Comparison of ENCODE assay signal across 15 mouse cellular contexts in genomic region chr10:69872892-69873291, GRCm38 (mm10).
A peak's percentile ranks its signal among the peaks of the same experiment; 100 is the strongest.
DNase-seq lines count a peak whose midpoint lies in the region; ATAC-seq lines count a peak whose summit lies in the region.
"Had no signal": no experiment of that assay in that cellular context is flagged by ENCODE, and none has a peak within 500 bp of the region (broad histone marks: within the 10 kb centered on the region; RNA-seq: fewer than 3 reads in every experiment).

No protein-coding gene starts in this region.

- no peak overlapping the region for H3K4me3 ChIP-seq in heart, embryonic 12.5 days
- no peak overlapping the region for H3K4me3 ChIP-seq in heart, embryonic 16.5 days (ENCODE audit: low read length)
- no peak overlapping the region for H3K4me3 ChIP-seq in stomach, embryonic 16.5 days (replicated peaks; ENCODE audit: low read length)
- H3K4me3 ChIP-seq: embryonic facial prominence, embryonic 12.5 days; forebrain, embryonic 15.5 days; midbrain, embryonic 12.5 days had no signal

- DNase-seq in heart, postnatal 10 days, result no peak
- DNase-seq in urinary bladder, adult 18-20 months (ENCODE audit: low spot score in 2 of 2), result peak; percentile 39 to 54
- no peak for DNase-seq in urinary bladder, adult 2 months (ENCODE audit: low spot score)
- no peak for DNase-seq in embryo, embryonic 9.5 days (ENCODE audit: extremely low spot score)
- no peak for DNase-seq in ovary, postnatal 14 days (ENCODE audit: low spot score)
- DNase-seq: cerebellum, postnatal 10 days; retina, postnatal 1 day had no signal

- H3K9me3 ChIP-seq in heart, embryonic 12.5 days (replicated peaks), result no peaks in the 10 kb centered on the region
- no peaks in the 10 kb centered on the region for H3K9me3 ChIP-seq in heart, embryonic 16.5 days (replicated peaks; ENCODE audit: control insufficient read depth, low read length)
- H3K9me3 ChIP-seq in stomach, embryonic 16.5 days (replicated peaks; ENCODE audit: control insufficient read depth, low read length), result no peaks in the 10 kb centered on the region
- H3K9me3 ChIP-seq: embryonic facial prominence, embryonic 12.5 days; forebrain, embryonic 15.5 days; midbrain, embryonic 12.5 days had no signal

- peak overlapping the region; percentile 88 for H3K27ac ChIP-seq in heart, embryonic 12.5 days (ENCODE audit: poor library complexity, severe bottlenecking)
- H3K27ac ChIP-seq in heart, embryonic 16.5 days (ENCODE audit: low read length), result peak overlapping the region; percentile 87
- peak overlapping the region; percentile 85 for H3K27ac ChIP-seq in stomach, embryonic 16.5 days (ENCODE audit: low read length)
- H3K27ac ChIP-seq: embryonic facial prominence, embryonic 12.5 days; forebrain, embryonic 15.5 days; kidney, postnatal 0 days; midbrain, embryonic 12.5 days had no signal

- 0 out of 2 replicates have a peak, but pooled peaks have one; percentile 18 for ATAC-seq in heart, embryonic 12.5 days (ENCODE audit: insufficient number of reproducible peaks, low FRiP score)
- ATAC-seq in heart, embryonic 16.5 days (replicated peaks; ENCODE audit: extremely low read depth, insufficient read depth, low FRiP score), result no peak
- peak; percentile 66; the same call in 1 of the 2 replicates for ATAC-seq in stomach, embryonic 16.5 days (ENCODE audit: insufficient read depth, low FRiP score)
- ATAC-seq: forebrain, embryonic 15.5 days had no signal

- H3K27me3 ChIP-seq in heart, embryonic 12.5 days (replicated peaks), result no peaks in the 10 kb centered on the region
- no peaks in the 10 kb centered on the region for H3K27me3 ChIP-seq in heart, embryonic 16.5 days (ENCODE audit: control insufficient read depth, insufficient read depth, low read length)
- no peaks in the 10 kb centered on the region for H3K27me3 ChIP-seq in stomach, embryonic 16.5 days (ENCODE audit: control insufficient read depth, insufficient read depth, low read length)
- H3K27me3 ChIP-seq: embryonic facial prominence, embryonic 12.5 days; forebrain, embryonic 15.5 days; midbrain, embryonic 12.5 days; Patski had no signal

- intact Hi-C loops in heart, postnatal 10 days (cut with DNase I), result no loop called here

- no peak overlapping the region for H3K9ac ChIP-seq in heart, embryonic 12.5 days
- H3K9ac ChIP-seq in heart, embryonic 16.5 days (ENCODE audit: low read length), result no peak overlapping the region
- 0 out of 2 replicates have a peak overlapping the region, but pooled peaks have one; percentile 14 for H3K9ac ChIP-seq in stomach, embryonic 16.5 days (ENCODE audit: low read length)
- H3K9ac ChIP-seq: embryonic facial prominence, embryonic 12.5 days; forebrain, embryonic 15.5 days; midbrain, embryonic 12.5 days had no signal

- no peak overlapping the region for H3K4me2 ChIP-seq in heart, embryonic 12.5 days
- no peak overlapping the region for H3K4me2 ChIP-seq in heart, embryonic 16.5 days (ENCODE audit: low read depth, low read length)
- no peak overlapping the region for H3K4me2 ChIP-seq in stomach, embryonic 16.5 days (ENCODE audit: low read depth, low read length)
- H3K4me2 ChIP-seq: embryonic facial prominence, embryonic 12.5 days; forebrain, embryonic 15.5 days; midbrain, embryonic 12.5 days had no signal

- peaks cover 43% of the 10 kb centered on the region for H3K36me3 ChIP-seq in heart, embryonic 12.5 days
- peaks cover 16% of the 10 kb centered on the region for H3K36me3 ChIP-seq in heart, embryonic 16.5 days (ENCODE audit: control insufficient read depth, insufficient read depth)
- no peaks in the 10 kb centered on the region for H3K36me3 ChIP-seq in stomach, embryonic 16.5 days (ENCODE audit: control insufficient read depth, insufficient read depth, low read length)

- peaks cover 22% of the 10 kb centered on the region for H3K4me1 ChIP-seq in heart, embryonic 12.5 days (replicated peaks)
- H3K4me1 ChIP-seq in heart, embryonic 16.5 days (ENCODE audit: control insufficient read depth, insufficient read depth, low read length), result peaks cover 13% of the 10 kb centered on the region
- H3K4me1 ChIP-seq in stomach, embryonic 16.5 days (ENCODE audit: control insufficient read depth, insufficient read depth, low read length), result peaks cover 10% of the 10 kb centered on the region; the same call in 1 of the 2 replicates
- H3K4me1 ChIP-seq: embryonic facial prominence, embryonic 12.5 days; forebrain, embryonic 15.5 days; midbrain, embryonic 12.5 days had no signal

- WGBS in heart, embryonic 12.5 days, result 80% methylated on average over 5 of the region's 5 CpGs
- WGBS in heart, embryonic 16.5 days, result 77% methylated on average over 5 of the region's 5 CpGs
- 67% methylated on average over 5 of the region's 5 CpGs for WGBS in stomach, embryonic 16.5 days

Comparison
In these comparisons a context has a peak if more than half of its experiments do, and no peak if none do; other contexts are left out.
1. DNase-seq: peak in urinary bladder, adult 18-20 months (2 of 2); none in heart, postnatal 10 days (0 of 2), urinary bladder, adult 2 months (single experiment), embryo, embryonic 9.5 days (single experiment) and ovary, postnatal 14 days (single experiment).
2. Peak in every context shown above with its lines, with median percentiles within 50 percentile points of each other: H3K27ac ChIP-seq.